Mouse (Mus musculus): ENCODE measurements at regions not wholly inside any gene's neighbourhood (a gene's known extent, or its start where the extent isn't known, plus 50 kb on each side); places are given as distances from the start of the nearest gene placed in this dataset.

DNA sequence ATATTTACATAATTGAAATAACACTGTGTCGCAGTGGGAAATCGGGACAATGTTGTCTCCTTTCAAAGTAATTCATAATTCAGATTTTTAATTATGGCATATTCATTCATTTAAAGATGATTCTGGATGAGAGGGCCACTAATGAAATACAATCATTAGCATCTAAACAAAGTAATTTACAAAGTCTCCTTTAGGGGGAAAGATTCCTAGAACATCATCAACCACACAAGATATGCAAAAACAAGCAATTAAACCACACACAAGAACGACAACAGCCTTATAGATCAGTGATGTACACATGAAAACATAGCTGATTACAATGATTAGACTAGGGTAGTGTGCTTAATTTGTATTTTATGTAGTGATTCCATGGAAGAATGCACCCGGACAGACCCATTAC, 231.2 kb downstream of the Mbip start:
- TF ChIP-seq CTCF (IDR thresholded peaks at IDR 0.05; ENCODE audit: low read depth): no peak
- TF ChIP-seq EP300 (IDR thresholded peaks at IDR 0.05; ENCODE audit: low read depth): no peak
